Mouse (Mus musculus) embryonic stem cell, embryonic (primary cell): ENCODE results near the gene Men1.

ENCODE experiments used
- CTCF ChIA-PET, 4 experiments: fragments of 300-600 bp in 2 of 4; fragments of 350-600 bp in 2 of 4; sonication (Branson Sonifier 250); formaldehyde crosslinking; loops; one replicate each; lab custom pipeline; 2022; ENCODE audit warnings: inconsistent platforms in 2 of 4; lab: Charles Lee
- POLR2A ChIA-PET, 4 experiments: fragments of 300-600 bp in 2 of 4; fragments of 350-600 bp in 2 of 4; sonication (Branson Sonifier 250); formaldehyde crosslinking; loops; one replicate each; lab custom pipeline; 2022; ENCODE audit warnings: antibody characterized with exemption in 4 of 4, inconsistent platforms in 1 of 4; lab: Charles Lee

Gene Men1

DNA sequence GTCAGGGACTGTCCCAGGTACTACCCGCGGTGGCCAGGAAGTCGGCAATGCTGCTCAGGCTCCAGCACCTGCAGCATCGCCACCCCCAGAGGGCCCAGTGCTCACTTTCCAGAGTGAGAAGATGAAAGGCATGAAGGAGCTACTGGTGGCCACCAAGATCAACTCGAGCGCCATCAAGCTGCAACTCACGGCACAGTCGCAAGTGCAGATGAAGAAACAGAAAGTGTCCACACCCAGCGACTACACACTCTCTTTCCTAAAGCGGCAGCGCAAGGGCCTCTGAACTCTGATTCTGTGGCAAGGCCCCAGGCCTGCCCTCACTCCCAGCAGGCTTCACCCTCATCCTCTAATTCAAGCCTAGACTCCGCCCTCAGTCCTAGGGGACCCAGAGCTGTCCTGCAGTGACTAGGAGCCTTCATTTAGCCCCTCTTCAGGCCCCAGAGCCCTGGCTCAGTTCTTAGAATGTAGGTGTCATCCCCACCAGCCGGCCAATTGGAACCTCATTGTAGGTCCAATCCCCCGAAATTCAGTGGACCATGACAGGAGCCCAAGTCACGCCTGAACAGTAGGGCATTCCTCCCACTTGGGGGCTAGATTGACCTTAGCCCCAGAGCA is 5.2 kb downstream of the Men1 start:
- CTCF ChIA-PET, result interaction anchor here (0.6 to 2.8 kb wide), 35 partner anchors 8 to 332 kb away, joined by 3 to 21 read pairs (median 4); partner anchors contain the start of genes Cdc42bpg (in 2 of the 4), Ehd1 (in 2 of the 4), Arl2 (in 1 of the 4) and Gpha2 (in 1 of the 4)
- POLR2A ChIA-PET, result interaction anchor here in 3 of 4 experiments (0.7 to 27.3 kb wide), 28 partner anchors 8 to 651 kb away, joined by 3 to 400 read pairs (median 4); partner anchors contain the start of genes Sf1 (in 3 of the 3), Atg2a (in 1 of the 3), Capn1 (in 1 of the 3) and Cdc42bpg (in 1 of the 3)

DNA sequence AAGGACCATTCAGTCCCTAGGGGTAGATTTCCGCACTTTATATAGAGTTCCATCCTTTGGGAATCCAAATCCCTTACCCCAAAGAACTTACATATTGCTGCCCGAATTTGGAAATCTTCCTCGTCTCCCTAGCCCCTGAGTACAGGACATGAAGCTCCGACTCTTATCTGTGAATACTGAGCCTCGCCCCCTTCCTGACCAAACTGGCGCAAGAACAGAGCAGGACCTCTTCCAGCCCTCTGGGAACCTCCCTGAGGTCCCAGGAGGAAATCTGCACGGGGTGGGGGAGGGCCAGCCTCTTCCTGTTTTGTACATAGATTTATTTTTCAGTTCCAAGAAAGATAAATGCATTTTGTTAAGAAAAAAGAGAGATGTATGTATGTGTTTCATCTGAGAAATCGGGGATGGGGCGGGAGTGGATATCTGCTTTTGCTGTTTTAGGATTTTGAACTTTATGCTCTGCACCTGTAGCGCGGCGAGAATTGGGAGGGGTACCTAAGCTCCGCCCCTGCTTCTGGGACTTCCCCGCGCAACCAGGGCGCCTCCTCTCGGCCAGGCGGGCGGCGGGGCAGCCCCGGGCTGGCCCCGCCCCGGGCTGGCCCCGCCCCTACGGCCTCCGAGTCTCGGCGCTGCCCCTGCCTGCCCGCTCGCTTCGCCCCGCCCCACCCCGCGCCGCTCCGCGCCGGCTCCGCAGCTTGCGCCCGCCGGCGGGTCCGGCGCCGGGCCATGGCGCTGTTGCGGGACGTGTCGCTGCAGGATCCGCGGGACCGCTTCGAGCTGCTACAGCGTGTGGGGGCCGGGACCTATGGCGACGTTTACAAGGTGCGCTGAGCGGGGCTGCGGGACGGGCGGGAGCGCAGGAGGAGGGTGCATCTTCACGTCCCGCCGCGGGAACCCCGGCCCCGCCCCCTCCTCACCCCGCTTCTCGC is 6.0 kb downstream of the Men1 start, which contains the start of gene Map4k2:
Gene Map4k2 (plus strand): TSS at position 612 of the 929 bp plus-strand sequence.
- ChIA-PET CTCF (interaction anchor here (0.5 to 2.8 kb wide), 51 partner anchors 9 to 699 kb away, joined by 3 to 21 read pairs (median 4); partner anchors contain the start of genes Cdc42bpg (in 2 of the 4), Ehd1 (in 2 of the 4), Sf1 (in 2 of the 4) and Arl2 (in 1 of the 4)), POLR2A (interaction anchor here (0.7 to 27.3 kb wide), 51 partner anchors 9 to 883 kb away, joined by 3 to 400 read pairs (median 4); partner anchors contain the start of genes Sf1 (in 4 of the 4), Arl2 (in 1 of the 4), Atg2a (in 1 of the 4) and Batf2 (in 1 of the 4))

DNA sequence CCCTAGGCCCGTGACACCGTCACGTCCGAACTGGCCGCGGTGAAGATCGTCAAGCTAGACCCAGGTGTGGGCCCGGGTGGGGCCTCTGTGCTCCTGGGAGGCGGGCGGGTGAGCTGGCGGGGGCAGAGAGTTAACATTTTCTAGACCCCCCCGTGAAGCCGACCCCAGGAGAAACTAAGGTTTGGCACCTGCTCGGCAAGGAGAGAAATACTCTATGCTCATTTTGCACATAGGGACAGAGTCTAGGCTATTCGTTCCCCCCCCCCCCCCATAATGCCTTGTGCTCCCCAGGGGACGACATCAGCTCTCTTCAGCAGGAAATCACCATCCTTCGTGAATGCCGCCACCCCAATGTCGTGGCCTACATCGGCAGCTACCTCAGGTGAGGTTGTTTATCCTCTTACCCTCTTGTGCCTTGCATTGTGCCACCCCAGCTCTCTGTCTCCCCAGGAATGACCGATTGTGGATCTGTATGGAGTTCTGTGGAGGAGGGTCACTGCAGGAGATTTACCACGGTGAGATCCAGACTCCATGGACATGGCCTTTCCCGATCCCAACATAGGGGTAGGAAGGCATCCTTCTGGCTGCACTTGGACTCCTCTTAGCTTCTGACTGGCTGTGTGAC is 6.8 kb downstream of the Men1 start:
- CTCF ChIA-PET, result interaction anchor here (0.5 to 2.8 kb wide), 32 partner anchors 10 to 803 kb away, joined by 3 to 21 read pairs (median 4); partner anchors contain the start of genes Ehd1 (in 2 of the 4), Cdc42bpg (in 1 of the 4), Ppp1r14b (in 1 of the 4) and Sf1 (in 1 of the 4)
- POLR2A ChIA-PET, result interaction anchor here (0.5 to 27.3 kb wide), 39 partner anchors 9 to 1816 kb away, joined by 3 to 400 read pairs (median 5); partner anchors contain the start of genes Sf1 (in 4 of the 4), Sac3d1 (in 2 of the 4), Arl2 (in 1 of the 4) and Atg2a (in 1 of the 4)

DNA sequence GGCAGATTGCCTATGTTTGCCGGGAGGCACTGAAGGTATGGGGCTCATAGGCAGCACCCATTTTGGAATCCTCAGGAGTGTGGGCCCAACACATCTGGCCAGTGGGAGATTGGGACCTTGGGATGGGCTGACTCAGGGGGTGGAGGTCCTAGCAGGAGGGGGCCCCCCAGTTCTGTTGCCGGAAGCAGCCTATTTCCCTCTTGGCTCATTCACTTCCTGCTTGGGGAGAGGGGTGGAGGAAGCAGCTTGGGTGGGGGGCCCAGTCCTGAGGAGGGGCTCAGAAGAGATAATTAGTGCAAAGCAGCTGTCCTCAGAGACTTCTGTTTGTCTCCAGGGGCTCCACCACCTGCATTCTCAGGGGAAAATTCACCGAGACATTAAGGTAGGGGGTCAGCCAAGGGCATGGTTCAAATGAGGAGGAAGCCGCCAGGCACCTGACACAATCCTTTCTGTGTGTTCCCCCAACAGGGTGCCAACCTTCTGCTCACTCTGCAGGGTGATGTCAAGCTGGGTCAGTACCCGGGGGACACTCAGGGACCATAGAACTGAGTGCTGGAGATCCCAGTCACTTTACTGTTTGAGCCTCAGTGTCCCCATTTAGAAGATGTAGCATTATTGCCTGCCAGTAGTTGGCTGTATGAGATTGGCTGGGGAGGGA is 7.6 kb downstream of the Men1 start:
- POLR2A ChIA-PET, result interaction anchor here (0.5 to 27.3 kb wide), 11 partner anchors 7 to 65 kb away, joined by 3 to 400 read pairs (median 6); partner anchors contain the start of genes Sf1 (in 2 of the 4), Ehd1 (in 1 of the 4) and Men1 (in 1 of the 4)
- CTCF ChIA-PET, result interaction anchor here in 3 of 4 experiments (0.7 to 2.8 kb wide), 4 partner anchors 11 to 21 kb away, joined by 4 to 16 read pairs (median 4); partner anchors contain the start of gene Sf1 (in 1 of the 3)

DNA sequence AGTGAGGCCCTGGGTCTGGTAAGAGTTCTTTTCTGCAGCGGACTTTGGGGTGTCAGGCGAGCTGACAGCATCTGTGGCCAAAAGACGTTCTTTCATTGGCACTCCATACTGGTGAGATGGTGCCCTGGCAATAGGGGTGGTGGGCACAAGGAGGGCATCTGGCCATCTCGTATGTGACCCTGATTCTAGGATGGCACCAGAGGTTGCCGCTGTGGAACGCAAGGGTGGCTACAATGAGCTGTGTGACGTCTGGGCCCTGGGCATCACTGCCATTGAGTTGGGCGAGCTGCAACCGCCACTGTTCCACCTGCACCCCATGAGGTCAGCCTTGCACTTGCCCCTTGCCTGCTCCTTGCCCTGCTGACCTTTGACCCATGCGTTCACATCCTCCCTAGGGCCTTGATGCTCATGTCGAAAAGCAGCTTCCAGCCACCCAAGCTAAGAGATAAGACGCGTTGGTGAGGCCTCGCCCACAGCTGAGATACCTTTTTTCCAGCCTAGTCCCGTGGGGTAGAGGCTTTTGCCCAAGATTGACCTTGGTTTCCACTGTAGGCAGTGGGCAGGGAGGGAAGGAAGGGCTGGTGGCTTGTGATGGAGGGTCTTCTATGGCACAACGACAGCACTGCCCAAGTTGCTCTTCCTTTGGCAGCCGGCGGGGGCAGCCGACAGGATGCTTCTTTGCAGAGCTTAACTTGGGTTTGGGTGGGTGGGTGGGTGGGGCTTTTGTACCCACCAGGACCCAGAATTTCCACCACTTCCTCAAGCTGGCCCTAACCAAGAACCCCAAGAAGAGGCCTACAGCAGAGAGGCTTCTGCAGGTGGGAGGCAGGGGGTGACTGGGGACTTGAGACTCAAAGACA is 8.5 kb downstream of the Men1 start:
- ChIA-PET POLR2A (interaction anchor here in 3 of 4 experiments (0.5 to 27.3 kb wide), 13 partner anchors 8 to 1415 kb away, joined by 3 to 400 read pairs (median 4); partner anchors contain the start of genes Sf1 (in 3 of the 3), Ehd1 (in 1 of the 3) and Men1 (in 1 of the 3)), CTCF (interaction anchor here (0.6 to 1.6 kb wide), 9 partner anchors 9 to 636 kb away, joined by 3 to 5 read pairs (median 4); partner anchors contain the start of genes Men1 (in 2 of the 4), Cdc42ep2 (in 1 of the 4) and Sf1 (in 1 of the 4))

DNA sequence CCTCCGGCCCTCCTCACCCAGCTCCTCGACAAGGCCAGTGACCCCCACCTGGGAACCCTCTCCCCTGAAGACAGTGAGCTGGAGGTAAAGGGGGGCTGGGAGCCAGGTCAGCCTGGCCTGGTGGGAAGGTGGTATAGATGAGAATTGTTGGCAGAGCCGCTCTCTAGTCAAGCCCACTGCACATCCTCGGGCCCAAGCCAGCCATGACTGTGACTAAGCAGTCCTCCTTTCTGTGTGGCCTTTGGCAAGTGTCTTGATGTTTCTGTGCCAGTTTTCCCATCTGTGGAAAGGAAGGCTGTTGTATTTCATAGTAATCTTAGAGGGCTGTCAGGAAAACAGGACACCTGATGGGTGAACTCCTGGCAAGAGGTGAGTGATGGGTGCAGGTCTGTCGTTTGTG is 9.2 kb downstream of the Men1 start:
- POLR2A ChIA-PET, result interaction anchor here in 3 of 4 experiments (1.1 to 27.3 kb wide), 6 partner anchors 9 to 46 kb away, joined by 3 to 400 read pairs (median 5); partner anchors contain the start of genes Sf1 (in 3 of the 3) and Men1 (in 1 of the 3)
- CTCF ChIA-PET, result interaction anchor here in 3 of 4 experiments (0.6 to 1.6 kb wide), 7 partner anchors 9 to 636 kb away, joined by 3 to 5 read pairs (median 4); partner anchors contain the start of genes Men1 (in 2 of the 3), Cdc42ep2 (in 1 of the 3) and Sf1 (in 1 of the 3)

DNA sequence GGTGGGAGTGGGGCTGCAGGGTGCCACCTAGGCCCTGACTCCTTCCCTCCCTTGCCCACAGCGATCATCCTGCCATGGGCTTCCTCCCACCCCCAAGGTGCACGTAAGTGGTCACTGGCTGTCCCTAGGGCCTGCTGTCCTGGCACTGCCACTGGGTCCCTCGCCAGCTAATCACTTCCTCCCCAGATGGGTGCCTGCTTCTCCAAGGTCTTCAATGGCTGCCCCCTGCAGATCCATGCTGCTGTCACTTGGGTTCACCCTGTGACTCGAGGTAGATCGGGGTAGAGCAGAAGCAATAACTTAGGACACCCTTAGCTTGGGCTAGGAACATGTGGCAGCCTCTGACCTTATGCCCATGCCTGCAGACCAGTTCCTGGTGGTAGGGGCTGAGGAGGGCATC is 11.2 kb downstream of the Men1 start:
- ChIA-PET POLR2A (interaction anchor here in 3 of 4 experiments (0.6 to 27.3 kb wide), 5 partner anchors 15 to 288 kb away, joined by 3 to 400 read pairs (median 3); partner anchors contain the start of gene Sf1 (in 3 of the 3)), CTCF (no interaction called here)

DNA sequence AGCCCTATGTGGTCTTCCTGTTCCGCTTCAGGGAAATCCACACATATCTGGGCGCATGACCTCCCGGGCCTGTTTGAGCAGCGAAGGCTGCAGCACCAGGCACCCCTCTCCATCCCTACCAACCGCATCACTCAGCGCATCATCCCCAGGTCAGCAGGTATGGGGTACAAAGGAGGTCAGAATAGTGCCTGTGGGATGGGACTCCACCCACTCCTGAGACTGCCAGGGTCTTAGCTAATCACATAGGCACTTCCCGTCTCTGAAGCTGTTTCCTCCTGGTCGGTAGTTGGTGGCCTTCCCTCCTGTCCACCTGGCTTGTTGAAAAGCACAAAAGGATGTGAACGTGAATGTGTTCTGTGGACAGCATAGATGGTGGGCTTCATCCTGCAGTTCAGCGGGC is 11.9 kb downstream of the Men1 start:
- ChIA-PET POLR2A (interaction anchor here in 3 of 4 experiments (0.6 to 27.3 kb wide), 7 partner anchors 13 to 288 kb away, joined by 3 to 400 read pairs (median 3); partner anchors contain the start of gene Sf1 (in 3 of the 3)), CTCF (no interaction called here)

DNA sequence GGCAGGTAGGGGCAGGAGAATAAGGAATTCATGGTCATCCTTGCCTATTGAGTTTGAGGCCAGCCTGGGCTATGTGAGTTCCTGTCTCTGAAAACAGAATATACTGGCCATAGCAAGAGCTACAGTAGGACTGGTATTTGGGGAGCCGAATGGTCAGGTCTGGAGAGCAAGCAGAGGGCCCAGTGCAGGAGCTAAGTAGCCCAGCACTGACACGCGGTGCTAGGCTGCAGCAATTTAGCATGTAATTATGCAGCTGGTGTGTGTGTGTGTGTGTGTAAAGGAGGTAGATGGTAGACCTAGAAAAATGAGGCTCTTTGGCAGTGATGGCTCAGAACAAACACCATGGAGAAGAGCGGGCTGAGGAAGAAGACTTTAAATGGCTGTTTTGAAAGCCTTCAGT is 12.8 kb downstream of the Men1 start:
- POLR2A ChIA-PET, result interaction anchor here in 3 of 4 experiments (0.6 to 27.3 kb wide), 6 partner anchors 11 to 130 kb away, joined by 3 to 400 read pairs (median 4); partner anchors contain the start of gene Sf1 (in 2 of the 3)
- CTCF ChIA-PET, result interaction anchor here in 1 of 4 experiments (0.6 kb wide), 1 partner anchor 262 kb away, joined by 5 read pairs; no protein-coding TSS in a partner anchor

DNA sequence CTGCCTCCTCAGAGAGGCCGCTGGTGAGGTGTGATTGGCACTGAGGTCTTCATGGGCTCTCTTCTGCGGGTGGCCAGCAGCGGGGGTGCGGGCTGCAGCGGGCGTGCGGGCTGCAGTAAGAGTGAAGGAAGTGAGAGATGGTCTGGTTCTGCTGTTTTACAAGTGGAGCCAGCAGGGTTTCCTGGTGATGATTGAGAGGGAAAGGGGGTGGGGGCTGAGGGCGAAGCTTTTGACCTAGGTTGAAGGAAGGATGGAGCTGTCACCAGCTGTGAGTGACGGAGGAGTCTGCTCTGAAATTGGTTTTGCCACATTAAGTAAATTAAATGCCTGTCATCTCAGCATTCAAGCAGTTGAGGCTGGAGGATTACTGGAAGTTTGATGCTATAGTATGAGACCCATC is 13.9 kb downstream of the Men1 start:
- ChIA-PET POLR2A (interaction anchor here in 3 of 4 experiments (0.6 to 27.3 kb wide), 5 partner anchors 10 to 691 kb away, joined by 3 to 400 read pairs (median 11); partner anchors contain the start of genes Sf1 (in 2 of the 3) and Stip1 (in 1 of the 3)), CTCF (no interaction called here)

DNA sequence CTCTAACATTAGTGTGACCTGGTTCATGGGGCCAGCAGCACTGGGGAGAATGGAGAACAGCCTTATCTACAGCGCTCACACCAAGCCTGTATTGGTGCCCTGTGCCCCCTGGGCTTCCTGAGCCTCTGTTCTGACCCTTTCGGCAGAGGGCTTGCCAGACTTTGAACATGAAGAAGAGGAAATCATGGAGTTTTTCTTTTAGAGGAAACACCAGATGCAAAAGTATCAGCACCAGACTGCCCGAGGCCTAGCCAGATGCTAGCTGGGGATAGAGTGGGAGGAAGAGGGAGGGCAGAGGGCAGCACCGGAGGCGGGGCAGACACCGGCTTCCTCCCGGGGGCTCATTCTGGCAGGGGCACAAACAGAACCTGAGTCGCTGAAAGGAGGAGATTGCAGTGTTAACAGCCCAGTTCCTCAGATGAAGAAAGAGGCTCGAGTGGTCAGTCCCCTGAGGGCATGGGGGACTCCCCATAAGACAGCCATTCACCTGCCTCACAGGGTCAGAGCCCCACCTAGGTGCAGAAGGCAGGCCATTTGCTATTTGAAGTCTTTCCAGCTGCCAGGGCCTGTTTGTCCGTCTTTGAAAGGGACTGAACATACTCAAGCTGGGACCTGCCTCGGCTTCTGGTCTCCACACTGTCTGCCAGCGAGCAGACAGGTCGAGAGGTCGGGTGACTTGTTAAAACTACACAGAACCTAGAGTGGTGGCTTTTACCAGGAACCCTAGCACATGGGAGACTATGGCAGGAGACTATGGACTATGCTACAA is 14.6 kb downstream of the Men1 start:
- ChIA-PET CTCF (interaction anchor here in 1 of 4 experiments (0.5 to 0.9 kb wide), 2 partner anchors 9 to 808 kb away, joined by 3 to 4 read pairs; partner anchors contain the start of gene Map4k2), POLR2A (interaction anchor here in 3 of 4 experiments (0.7 to 27.3 kb wide), 8 partner anchors 8 to 38 kb away, joined by 3 to 400 read pairs (median 10); partner anchors contain the start of gene Sf1 (in 2 of the 3))

DNA sequence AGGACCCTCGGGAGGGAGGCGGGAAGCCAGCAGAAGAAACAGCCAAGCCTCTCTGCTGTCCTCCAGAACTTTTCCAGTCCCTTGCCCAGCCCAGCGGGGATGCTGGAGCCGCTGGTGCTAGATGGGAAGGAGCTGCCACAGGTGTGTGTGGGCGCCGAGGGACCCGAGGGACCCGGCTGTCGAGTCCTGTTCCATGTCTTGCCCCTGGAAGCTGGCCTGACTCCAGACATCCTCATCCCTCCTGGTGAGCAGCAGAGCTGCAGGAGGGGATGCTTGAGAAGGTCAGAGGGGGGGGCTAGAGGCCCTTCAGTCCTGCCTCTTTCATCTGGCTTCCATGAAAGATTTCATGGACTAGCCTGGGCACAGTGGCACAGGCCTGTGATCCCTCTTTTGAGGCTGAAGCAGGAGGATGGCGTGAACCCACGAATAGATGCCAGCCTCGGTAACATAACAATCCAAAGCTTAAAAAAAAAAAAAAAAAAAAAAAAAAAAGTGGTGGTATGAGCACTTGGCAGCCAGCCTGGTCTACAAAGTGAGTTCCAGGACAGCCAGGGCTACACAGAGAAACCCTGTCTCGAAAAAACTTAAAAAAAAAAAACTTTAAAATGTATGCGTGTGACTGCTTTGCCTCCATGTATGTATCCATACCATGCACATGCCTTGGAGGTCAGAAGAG is 16.8 kb downstream of the Men1 start:
- ChIA-PET CTCF (interaction anchor here in 2 of 4 experiments (0.6 to 1.4 kb wide), 3 partner anchors 12 to 265 kb away, joined by 3 to 15 read pairs (median 4); no protein-coding TSS in a partner anchor), POLR2A (interaction anchor here in 3 of 4 experiments (0.7 to 27.3 kb wide), 12 partner anchors 10 to 95 kb away, joined by 3 to 400 read pairs (median 4); partner anchors contain the start of genes Sf1 (in 2 of the 3), Map4k2 (in 1 of the 3) and Men1 (in 1 of the 3))

DNA sequence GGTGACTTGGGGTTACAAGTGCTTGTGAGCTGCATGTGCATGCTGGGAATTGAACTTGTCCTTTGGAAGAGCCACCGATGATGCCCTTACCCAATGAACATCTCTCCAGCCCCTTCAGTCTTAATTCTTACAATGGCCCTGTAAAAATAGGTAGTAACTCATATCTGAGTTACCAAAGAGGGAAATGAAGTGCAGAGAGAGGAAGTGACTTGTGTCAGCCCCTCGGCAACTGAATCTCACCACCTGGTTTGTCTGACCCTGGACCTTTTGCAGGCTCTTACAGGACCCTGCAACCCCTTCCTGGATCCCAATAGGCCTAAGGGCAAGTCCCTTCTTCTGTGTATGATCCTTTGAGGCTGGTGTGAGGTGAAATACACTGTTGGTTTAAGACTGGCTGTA is 17.3 kb downstream of the Men1 start:
- CTCF ChIA-PET, result interaction anchor here in 1 of 4 experiments (1.4 kb wide), 1 partner anchor 12 kb away, joined by 3 read pairs; no protein-coding TSS in a partner anchor
- POLR2A ChIA-PET, result interaction anchor here in 3 of 4 experiments (0.7 to 27.3 kb wide), 10 partner anchors 9 to 95 kb away, joined by 3 to 400 read pairs (median 4); partner anchors contain the start of genes Sf1 (in 2 of the 3), Map4k2 (in 1 of the 3) and Men1 (in 1 of the 3)
